Mouse (Mus musculus): Measurements from ENCODE around the gene Tcirg1.

DNA sequence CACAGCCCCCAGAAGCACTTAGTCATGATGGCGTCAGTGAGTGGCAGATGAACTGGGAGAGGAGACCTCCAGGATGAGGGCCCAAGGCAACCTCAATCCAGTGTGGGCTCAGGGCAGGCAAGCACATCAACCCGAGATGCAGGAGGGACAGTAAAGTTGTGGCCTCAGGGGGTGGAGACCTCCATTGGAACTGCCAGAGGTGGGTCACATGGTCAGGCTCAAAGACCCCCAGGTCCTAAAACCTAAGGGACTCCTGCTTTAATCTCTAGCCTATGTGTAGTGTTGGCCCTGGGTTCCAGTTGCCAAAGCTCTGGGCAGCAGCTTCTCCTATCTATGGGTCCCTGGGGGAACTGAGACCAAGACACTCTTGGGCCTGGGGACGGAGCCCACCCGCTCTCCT lies 21.8 kb upstream of the Tcirg1 start:
- no peak for TF ChIP-seq CTCF (IDR thresholded peaks at IDR 0.05; ENCODE audit: low read depth)
- TF ChIP-seq EP300 (IDR thresholded peaks at IDR 0.05; ENCODE audit: low read depth), result no peak

Data from heart, postnatal 0 days (tissue).